Mouse (Mus musculus) olfactory bulb, adult 2 months (tissue): ENCODE measurements around the gene Gm28305.

Experiments used
- CTCF ChIP-seq: fragments of 200-500 bp; IDR thresholded peaks from 2 replicates; pipeline ENCODE4 v1.5.1; 2012; ENCODE audit warnings: low read depth, mild to moderate bottlenecking, low read length, moderate library complexity; ENCODE audit not compliant: insufficient read depth
- POLR2A ChIP-seq: fragments of 200-500 bp; IDR thresholded peaks from 2 replicates; pipeline ENCODE4 v1.6.1; 2012; ENCODE audit warnings: mild to moderate bottlenecking, low read depth, low read length, moderate library complexity; ENCODE audit not compliant: insufficient read depth

DNA sequence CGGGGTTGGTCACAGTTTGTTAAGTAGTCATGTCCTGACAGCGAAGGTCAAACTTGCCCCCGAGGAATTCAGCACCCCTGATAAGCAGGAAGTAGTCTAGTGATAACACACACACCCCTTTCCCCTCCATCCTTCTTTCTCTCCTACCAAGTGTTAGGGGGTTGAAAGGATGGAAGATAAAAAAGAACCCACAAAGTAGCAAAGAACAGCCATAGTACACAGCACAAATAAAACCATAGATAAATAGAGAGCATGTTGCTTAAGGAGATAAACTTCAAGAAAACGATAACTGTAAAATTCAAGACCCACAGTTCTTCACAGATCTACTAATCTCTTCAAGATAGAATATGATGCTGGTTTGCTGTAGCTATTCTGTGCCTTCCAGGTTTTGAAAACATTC is 29.8 kb downstream of the Gm28305 start:
- TF ChIP-seq CTCF (no peak), POLR2A (no peak)
